Mouse (Mus musculus) embryo, embryonic 10 days (tissue): ENCODE measurements around the gene Gm20403.
"Not testable (repeated sequence)": the region's sequence is repeated elsewhere in the genome, so short reads cannot be mapped to it uniquely, and the experiment has no call there.

Experiments
- DNase-seq: peaks from one replicate; pipeline ENCODE4 v3.0.0-alpha.2; 2015; ENCODE audit warnings: low spot score

Gm20403 gene

DNA sequence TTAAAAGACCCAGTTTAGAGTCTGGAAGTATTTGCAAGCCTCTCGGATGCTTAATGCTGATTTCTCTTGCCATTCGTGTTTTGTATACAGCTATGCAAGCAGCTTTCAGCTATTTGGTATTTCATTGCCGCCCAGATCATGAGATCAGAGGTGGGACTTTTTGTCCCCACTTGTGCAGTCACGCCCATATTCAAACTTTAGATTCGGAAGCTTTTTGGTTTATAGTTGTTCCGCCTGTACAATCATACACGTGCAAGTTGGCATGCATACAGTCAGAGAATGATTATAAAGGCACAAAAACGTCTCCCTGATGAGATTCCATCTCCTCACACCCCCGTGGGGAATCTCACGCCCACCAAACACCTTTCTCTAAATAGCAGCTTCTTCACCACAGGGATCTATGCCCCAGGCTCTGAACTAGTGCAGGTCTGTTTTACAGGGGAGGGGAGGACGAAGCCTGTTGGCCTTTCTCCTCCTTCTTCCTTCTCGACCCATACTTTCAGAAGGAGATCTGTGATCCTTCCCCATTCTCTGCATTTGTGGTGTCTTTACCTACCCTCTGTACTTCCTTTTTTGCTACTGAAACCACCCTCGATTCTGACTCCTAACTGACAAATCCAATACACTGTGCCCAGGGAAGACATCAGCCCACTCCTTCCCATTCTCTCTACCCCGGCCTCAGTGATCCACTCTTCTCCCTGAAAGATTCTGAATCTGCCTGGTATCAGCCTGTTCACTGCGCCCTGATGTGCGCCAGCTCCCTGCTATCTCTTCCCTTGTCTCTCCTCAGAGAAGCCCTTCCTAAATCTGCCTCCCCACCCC is 7.1 kb upstream of the Gm20403 start:
- no peak for DNase-seq

DNA sequence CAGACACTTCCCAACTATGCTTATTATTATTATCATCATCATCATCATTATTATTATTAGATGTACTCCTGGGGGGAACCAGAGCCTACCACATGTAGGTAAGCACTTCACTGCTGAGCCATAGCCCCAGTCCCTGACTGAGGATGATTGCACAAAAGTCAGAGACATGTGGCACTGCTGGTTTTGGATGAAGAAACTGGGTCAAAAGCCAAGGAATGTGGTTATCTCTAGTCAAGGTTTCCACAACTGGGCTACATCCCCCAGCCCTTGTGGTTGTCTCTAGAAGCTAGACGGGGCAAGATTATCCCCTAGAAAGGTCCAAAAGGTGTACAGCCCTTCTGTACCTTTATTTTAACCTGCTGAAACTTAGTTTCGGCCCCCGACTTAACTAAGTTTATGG is 6.5 kb upstream of the Gm20403 start:
- DNase-seq: no peak

DNA sequence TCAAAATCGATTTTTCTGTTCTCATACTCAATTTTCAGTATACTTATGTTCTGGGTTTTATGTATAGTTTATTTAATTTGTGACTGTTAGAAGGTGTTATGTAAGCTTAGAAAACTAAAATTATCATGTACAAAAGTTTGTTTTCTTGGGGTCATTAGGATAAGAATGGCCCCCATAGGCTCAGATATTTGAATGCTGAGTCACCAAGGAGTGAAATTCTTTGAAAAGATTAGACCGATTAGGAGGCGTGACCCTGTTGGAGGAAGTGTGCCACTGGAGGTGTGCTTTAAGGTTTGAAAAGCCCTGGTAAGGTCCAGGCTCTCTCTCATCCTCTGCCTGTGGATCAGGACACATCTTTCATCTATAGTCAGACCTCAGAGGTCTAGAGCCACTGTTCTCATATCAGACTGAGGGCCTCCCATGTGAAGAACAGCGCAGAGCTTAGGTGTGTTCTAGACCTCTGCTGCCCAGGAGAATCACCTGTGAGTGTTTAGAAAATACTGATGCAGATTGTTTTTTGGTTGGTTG is 2.1 kb upstream of the Gm20403 start:
- DNase-seq: no peak

DNA sequence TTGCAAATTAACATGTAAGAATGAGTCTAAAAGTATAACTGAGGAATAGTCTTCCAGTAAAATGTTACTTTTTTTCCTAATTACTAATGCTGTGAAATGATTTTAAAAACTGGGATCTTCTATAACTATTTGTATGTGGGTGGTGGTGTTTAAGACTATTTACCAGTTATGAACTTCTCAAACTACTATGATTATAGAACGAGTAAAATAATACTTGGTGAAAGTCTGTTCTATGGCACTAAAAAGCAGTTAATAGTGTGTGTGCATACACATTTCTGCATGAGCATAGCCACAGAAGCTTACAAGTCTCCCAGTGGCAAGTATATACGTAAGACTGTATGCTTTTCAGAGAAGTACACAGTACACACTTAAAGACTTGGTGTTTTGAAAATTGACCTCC is 827 bp upstream of the Gm20403 start:
- no peak for DNase-seq

DNA sequence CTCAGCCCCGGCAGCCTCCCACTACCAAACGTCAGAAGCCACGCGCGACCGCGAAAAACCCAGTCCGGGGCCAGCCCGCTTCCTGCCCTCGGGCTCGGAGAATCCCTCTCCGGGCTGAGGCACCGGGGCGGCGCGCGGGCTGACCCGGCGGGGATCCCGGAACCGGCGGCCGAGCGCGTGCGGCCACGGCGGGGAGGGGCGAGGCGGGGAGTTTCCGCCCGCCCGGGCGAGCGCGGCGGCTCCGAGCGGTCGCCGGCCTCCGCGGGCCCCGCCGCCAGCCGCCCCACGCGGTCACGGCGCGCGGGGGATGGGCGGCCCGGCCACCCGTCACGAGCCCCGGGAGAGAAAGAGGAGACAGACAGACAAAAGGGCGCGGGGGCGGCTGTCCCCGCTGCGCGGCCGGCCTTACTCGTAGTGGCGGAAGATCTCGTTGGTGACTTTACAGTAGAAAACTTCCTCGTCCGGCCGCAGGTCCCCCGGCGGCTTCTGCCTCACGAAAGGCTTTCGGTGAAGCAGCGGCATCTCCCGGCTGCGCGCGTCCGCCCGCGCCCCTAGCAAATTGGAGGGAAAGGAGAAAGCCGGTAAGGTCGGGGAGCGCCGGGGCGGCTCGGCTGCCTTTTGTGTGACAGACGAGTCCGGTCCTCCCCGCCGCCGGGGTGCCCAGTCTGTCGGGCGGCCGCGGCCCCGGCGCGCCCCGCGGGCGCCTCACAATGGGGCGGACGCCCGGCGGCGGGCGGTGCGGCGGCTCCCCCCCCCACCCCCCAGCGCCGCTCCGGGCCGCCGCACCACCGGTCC is 875 bp downstream of the Gm20403 start:
- DNase-seq: peak; percentile 53

DNA sequence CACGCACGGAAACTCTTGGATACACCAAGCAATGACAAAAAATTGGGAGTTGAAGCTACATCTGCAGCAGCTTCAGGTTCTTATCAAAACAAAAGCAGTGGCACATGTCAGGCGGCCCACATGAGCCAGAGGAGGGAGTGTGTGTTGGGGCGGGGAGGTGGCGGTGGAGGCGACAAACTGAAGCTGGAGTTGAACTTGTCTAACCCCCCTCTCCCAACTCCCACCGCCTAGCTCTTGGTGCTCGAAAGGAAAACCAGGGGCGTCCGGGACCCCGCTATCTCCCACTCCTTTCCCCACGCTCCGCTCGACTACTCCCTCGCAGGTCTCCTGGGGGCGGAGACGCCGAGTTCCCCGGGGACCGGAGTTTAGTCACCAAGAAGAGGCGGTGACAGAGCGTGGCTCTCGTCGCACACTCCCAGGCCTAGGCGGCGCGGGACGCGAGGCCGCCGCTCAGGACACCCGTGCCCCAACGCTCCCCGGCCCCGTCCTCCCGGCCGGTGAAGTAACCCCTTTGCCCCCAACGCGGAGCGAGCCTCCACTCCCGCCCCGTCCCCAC is 1.6 kb downstream of the Gm20403 start:
- DNase-seq: peak; percentile 73

DNA sequence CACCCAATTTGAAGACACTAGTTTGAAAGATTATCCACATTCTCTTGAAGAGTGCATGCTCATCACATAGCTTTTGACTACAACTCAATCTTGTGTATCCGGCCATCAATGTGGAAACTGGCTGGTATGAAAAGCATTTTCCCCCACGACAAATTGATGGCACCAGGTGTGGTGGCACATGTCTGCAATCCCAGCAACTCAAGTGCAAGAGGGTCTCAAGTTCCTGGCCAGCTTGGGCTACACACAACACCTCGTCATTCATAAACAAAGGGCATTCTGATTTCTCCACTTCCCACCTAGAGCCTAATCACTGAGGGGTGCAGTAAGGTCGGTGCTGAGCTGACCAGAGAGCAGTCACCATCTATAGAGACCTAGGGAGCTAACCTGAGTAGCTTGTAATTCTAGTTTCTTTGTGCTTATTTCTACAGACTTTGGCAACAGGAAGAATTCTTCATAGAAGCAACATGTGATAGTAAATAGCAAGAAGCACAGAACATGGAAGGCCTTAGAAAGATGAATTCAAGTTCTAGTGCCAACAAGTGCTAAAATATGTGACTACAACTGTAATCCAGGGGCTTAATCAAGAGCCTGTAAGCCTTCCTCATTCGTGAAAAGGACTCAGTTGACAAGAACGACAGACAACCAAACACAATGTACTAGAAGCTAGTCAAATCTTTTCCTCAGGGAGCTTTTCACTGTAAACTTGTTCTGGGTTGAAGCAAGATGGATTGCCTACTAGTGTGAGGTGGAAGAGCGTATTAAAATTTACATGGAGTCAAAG is 3.2 kb downstream of the Gm20403 start:
- DNase-seq: no peak

DNA sequence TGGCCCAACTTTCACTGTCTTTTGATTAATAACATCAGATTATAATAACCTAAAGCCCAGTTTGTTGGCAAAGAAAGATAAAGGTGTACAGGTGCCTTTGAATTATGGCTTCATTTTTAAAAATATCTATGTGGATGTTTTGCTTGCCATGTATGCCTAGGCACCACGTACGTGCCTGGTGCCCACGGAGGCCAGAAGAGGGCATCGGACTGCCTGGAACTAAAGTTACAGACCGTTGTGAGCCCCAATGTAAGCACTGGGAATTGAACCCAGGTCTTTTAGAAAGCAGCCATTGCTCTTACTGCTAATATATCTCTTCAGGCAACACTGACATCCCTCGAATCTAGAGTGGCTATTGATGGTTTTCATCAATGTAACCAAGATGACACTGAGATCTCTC is 4.4 kb downstream of the Gm20403 start:
- no peak for DNase-seq

DNA sequence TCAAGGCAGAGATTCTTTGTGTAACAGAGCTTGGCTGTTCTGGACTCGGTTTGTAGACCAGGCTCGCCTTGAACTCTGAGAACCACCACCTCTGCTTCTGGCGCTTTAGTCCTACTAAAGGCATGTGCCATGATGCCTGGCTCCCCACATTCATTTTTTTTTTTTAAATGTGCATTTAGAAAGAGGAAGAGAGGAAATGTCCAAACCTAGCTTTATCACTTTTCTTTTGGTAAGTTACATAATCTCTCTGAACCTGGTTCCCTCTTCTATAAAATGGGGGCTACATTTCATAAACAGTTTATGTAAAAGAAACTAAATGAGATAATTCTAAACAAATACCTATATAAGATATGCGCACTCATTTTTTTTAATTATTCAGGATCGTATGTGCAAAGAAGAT is 5.4 kb downstream of the Gm20403 start:
- DNase-seq: no peak

DNA sequence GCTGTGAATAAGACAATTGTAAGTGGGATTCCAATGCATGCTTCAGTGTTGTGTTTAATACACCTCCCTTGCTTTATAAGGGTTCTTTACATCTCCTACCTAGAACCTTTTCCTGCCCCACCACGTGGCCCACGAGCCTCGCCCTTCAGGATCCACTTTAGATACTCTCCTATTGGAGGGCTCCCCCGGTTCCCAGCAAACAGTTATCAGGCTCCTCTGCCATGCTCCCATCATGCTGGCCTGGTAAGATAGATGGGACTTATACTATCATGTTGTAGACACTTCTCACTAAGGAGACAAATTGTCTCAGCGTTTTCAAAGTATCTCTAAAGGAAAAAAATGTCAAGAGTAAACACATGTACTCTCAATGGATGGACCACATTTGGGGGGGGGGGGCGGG is 5.8 kb downstream of the Gm20403 start:
- no peak for DNase-seq

DNA sequence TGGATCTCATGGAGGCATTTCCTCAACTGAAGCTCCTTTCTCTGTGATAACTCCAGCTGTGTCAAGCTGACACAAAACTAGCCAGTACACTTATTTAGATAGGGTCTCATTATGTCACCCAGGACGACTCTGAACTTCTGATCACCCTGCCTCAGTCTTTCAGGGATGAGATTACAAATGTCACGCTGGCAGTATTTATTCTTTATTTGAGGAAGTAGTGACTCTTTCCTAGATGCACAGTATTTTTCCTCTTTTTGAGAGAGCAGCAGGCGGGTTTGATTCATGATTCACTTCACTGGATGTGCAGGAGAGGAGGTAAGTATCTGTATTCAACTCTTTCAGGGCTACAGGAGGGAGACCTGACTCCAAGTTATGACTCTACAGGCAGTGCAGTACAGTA is 17.3 kb downstream of the Gm20403 start:
- no peak for DNase-seq

DNA sequence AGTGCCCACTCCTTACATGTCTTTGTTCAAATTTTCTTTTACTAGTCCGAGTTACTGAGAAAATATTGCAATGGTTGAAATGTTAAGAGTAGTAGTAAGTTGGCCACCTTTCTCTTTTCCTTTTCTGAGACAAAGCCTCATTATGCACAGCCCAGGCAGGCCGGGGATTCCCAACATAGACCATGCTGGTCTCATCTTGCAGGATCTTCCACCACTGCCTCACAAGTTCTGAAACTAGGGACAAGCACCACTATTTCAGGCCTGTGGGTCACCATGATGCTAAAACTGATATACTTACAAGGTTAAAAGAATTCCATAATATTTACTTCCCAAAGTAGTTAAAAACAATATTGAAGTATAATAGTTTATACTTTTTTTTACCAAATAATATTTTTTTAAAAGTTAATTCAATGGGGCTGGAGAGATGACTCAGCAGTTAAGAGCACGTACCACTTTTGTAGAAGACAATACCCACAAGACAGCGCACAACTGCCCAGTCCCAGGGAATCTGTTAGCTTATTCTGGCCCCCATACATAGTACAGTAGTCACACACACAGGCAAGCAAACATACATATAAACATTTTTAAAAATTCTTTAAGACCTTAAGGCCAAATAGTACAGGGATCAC is 20.7 kb downstream of the Gm20403 start:
- DNase-seq: no peak

DNA sequence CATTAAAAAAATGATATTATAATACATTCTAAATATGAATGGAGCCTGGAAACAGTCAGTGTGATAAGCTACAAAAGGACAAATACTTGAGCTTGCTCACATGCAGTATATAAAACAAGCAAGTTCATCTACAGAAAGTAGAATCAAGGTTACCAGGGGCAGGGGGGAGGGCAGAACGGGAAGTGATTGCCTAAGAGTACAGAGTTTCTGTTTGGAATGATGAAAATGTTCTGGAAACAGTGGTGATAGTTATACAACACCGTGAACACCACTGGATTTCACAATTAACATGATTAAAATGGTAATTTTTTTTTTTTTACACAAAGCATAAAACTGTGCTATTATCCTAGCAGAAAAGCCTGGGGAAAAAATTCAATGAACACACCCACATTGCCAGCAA is 26.8 kb downstream of the Gm20403 start:
- no peak for DNase-seq

DNA sequence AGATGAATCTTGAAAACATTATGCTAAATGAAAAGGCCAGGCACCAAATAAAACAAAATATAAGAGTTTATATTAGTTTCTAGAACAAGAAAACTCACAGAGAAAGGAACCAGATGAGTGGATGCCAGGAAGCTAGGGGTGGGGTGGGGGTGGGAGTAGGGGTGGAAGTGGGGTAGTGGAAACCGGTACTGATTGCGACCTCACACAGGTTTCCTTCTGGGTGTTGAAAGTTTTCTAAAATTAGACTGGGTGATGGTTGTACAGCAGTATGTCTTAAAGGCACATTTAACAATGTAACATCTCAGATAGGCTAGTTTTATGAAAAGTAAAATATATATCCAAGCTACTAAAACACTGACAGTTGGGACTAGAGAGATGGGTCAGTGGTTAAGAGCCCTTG is 29.4 kb downstream of the Gm20403 start:
- no peak for DNase-seq

DNA sequence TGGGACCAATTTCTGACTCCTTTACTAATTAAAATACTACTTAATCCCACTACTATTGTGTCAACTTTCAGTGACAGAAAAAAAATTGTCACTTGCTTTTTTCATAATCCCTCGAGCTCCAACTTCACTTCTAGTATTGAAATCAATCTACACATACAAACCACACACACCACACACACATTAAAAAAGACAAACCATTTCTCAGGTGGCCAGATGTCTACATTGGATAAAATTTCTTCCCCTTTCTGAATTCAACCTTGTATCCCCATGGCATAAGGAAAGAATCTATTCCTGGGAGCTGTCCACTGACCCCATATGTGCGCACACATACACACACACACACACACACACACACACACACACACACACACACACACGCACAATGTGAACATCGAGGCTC is 29.9 kb downstream of the Gm20403 start:
- no peak for DNase-seq

DNA sequence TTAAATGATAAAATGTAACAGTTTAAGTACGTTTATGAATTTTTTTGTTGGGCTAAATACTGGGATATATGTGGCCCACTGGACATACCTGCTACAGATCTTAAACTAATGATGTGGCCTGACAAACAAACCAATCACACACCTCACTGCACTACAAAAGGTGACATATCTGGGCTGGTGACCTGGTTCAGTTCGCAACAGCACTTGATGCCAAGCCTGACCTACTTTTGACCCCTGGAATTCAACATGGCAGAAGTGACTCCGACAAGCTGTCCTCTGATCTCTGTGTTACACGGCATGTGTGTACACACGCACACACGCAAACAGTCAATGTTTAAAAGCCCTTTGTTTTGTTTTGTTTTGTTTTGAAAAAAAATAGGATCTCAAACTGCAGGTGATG is 40.2 kb downstream of the Gm20403 start:
- DNase-seq: no peak

DNA sequence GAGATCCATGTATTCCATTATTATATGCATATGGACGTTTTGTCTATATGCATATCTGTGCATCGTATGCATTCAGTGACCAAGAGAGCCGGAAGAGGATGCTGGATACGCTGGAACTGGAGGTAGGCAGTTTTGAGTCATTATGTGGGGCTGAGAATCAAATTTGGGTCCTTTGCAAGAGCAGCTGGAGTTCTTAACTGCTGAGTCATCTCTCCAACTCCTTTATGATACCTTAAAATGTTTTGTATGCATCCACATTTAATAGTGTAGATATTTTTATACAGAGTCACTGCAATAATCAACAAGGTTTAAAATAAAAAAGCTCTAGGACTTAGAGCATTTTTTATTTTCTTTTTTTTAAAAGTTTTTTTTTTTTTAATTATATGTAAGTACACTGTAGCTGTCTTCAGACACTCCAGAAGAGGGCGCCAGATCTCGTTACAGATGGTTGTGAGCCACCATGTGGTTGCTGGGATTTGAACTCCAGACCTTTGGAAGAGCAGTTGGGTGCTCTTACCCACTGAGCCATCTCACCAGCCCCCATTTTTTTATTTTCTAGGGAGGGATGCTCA is 43.7 kb downstream of the Gm20403 start:
- not testable (repeated sequence) for DNase-seq

DNA sequence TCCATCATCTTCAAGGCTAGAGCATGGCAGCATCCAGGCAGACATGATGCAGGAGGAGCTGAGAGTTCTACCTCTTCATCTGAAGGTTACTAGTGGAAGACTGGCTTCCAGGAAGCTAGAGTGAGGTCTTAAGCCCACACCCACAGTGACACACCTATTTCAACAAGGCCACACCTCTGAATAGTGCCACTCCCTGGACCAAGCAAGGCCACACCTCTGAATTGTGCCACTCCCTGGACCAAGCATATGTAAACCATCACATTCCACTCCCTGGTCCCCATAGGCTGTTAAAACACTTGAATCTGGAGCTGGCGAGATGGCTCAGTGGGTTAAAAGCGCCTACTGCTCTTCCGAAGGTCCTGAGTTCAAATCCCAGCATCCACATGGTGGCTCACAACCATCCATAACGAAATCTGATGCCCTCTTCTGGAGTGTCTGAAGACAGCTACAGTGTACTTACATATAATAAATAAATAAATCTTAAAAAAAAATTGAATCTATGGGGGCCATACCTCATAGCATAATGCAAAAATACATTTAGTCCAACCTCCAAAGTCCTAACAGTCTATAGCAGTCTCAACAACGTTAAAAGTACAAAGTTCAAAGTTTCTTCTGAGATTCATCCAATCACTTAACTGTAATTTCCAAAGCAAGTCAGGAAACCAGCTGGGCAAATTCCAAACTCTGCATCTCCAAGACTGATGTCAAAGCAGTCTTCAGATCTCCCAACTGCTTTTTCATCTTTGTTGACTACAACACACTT is 48.6 kb downstream of the Gm20403 start:
- DNase-seq: not testable (repeated sequence)
